Mouse (Mus musculus): ENCODE measurements around the gene Pbx4.

The Pbx4 gene

GRCm38 (mm10) chr8:69809820-69810219 is 22.5 kb upstream of the Pbx4 start:
- no peak for DNase-seq (ENCODE audit: low spot score)

GRCm38 (mm10) chr8:69814881-69815280 is 17.4 kb upstream of the Pbx4 start:
- no peak for DNase-seq (ENCODE audit: low spot score)

- DNase-seq (ENCODE audit: low spot score) = no peak
Measured at GRCm38 (mm10) chr8:69815396-69815795, 16.9 kb upstream of the Pbx4 start.

- DNase-seq (ENCODE audit: low spot score) = no peak
Measured at GRCm38 (mm10) chr8:69820466-69820865, 11.8 kb upstream of the Pbx4 start.

- DNase-seq (ENCODE audit: low spot score) = no peak
Measured at GRCm38 (mm10) chr8:69821971-69822385, 10.3 kb upstream of the Pbx4 start.

- DNase-seq (ENCODE audit: low spot score) = peak; percentile 76
Measured at GRCm38 (mm10) chr8:69822386-69823191, 9.7 kb upstream of the Pbx4 start, which contains the start of gene Lpar2. TSS of gene Lpar2 (plus strand) at chr8:69822429.

GRCm38 (mm10) chr8:69826371-69826770 is 5.9 kb upstream of the Pbx4 start:
- DNase-seq (ENCODE audit: low spot score) = no peak

- DNase-seq (ENCODE audit: low spot score) = no peak
Measured at GRCm38 (mm10) chr8:69837057-69837682, 4.9 kb downstream of the Pbx4 start.

GRCm38 (mm10) chr8:69847167-69848065 is 15.1 kb downstream of the Pbx4 start:
- no peak for DNase-seq (ENCODE audit: low spot score)

- peak; percentile 79 for DNase-seq (ENCODE audit: low spot score)
Measured at GRCm38 (mm10) chr8:69848951-69849350, 16.7 kb downstream of the Pbx4 start.

- DNase-seq (ENCODE audit: low spot score) = no peak
Measured at GRCm38 (mm10) chr8:69849899-69850298, 17.6 kb downstream of the Pbx4 start.

GRCm38 (mm10) chr8:69850926-69851506 is 18.7 kb downstream of the Pbx4 start:
- no peak for DNase-seq (ENCODE audit: low spot score)

GRCm38 (mm10) chr8:69853869-69854268 is 21.6 kb downstream of the Pbx4 start:
- no peak for DNase-seq (ENCODE audit: low spot score)

GRCm38 (mm10) chr8:69860807-69861206 is 28.5 kb downstream of the Pbx4 start:
- DNase-seq (ENCODE audit: low spot score) = no peak

- no peak for DNase-seq (ENCODE audit: low spot score)
Measured at GRCm38 (mm10) chr8:69861251-69861650, 29.0 kb downstream of the Pbx4 start.

GRCm38 (mm10) chr8:69863387-69864020 is 31.2 kb downstream of the Pbx4 start:
- DNase-seq (ENCODE audit: low spot score) = no peak

- no peak for DNase-seq (ENCODE audit: low spot score)
Measured at GRCm38 (mm10) chr8:69864180-69864579, 31.9 kb downstream of the Pbx4 start.

GRCm38 (mm10) chr8:69867696-69868326 is 35.5 kb downstream of the Pbx4 start:
- no peak for DNase-seq (ENCODE audit: low spot score)

GRCm38 (mm10) chr8:69870003-69870765 is 37.9 kb downstream of the Pbx4 start:
- no peak for DNase-seq (ENCODE audit: low spot score)

- no peak for DNase-seq (ENCODE audit: low spot score)
Measured at GRCm38 (mm10) chr8:69870907-69871306, 38.6 kb downstream of the Pbx4 start.

Data from lung, postnatal 25 days (tissue).